Comparison of ENCODE assay signal across 27 mouse cellular contexts in genomic region chr11:84115646-84116045, GRCm38 (mm10). TPM values are rescaled to one million over a fixed set of nuclear protein-coding genes. Genes with fewer than 3 reads are reported as not detected.
DNase-seq lines count a peak whose midpoint lies in the region; ATAC-seq and TF ChIP-seq lines count a peak whose summit lies in the region.
"Had no signal": no experiment of that assay in that cellular context is flagged by ENCODE, and none has a peak within 500 bp of the region (broad histone marks: within the 10 kb centered on the region; RNA-seq: fewer than 3 reads in every experiment).

No protein-coding gene starts in this region.

- peaks cover 19% of the 10 kb centered on the region for H3K36me3 ChIP-seq in heart, embryonic 11.5 days (ENCODE audit: control insufficient read depth, insufficient read depth, low read length)
- peaks cover 12% of the 10 kb centered on the region for H3K36me3 ChIP-seq in midbrain, embryonic 11.5 days (ENCODE audit: control insufficient read depth, insufficient read depth, low read length)

- intact Hi-C loops in gastrocnemius, postnatal 14 days (cut with DNase I; ENCODE audit: low total_unique reads) = no loop called here

- H3K4me1 ChIP-seq in cerebellum, adult 2 months (ENCODE audit: control insufficient read depth, insufficient read depth, low read length) = no peaks in the 10 kb centered on the region
- H3K4me1 ChIP-seq in heart, embryonic 11.5 days (ENCODE audit: control insufficient read depth, insufficient read depth, low read length) = no peaks in the 10 kb centered on the region
- no peaks in the 10 kb centered on the region for H3K4me1 ChIP-seq in midbrain, embryonic 11.5 days (ENCODE audit: control insufficient read depth, insufficient read depth, low read length)
- H3K4me1 ChIP-seq: limb, embryonic 15.5 days; midbrain, embryonic 15.5 days had no signal

- no peak for TF ChIP-seq CTCF in cerebellum, adult 2 months (IDR thresholded peaks at IDR 0.05; ENCODE audit: borderline replicate concordance, insufficient read depth, low read depth, low read length)

- no peaks in the 10 kb centered on the region for H3K9me3 ChIP-seq in heart, embryonic 11.5 days (replicated peaks; ENCODE audit: control insufficient read depth, low read length)
- H3K9me3 ChIP-seq in midbrain, embryonic 11.5 days (ENCODE audit: control insufficient read depth, low read length) = no peaks in the 10 kb centered on the region
- H3K9me3 ChIP-seq: heart, embryonic 15.5 days; limb, embryonic 15.5 days; midbrain, embryonic 15.5 days had no signal

- no peak overlapping the region for H3K9ac ChIP-seq in heart, embryonic 11.5 days (ENCODE audit: low read depth, low read length)
- H3K9ac ChIP-seq in midbrain, embryonic 11.5 days (ENCODE audit: low read length) = no peak overlapping the region
- H3K9ac ChIP-seq: heart, embryonic 15.5 days; hindbrain, embryonic 14.5 days; limb, embryonic 15.5 days; liver, postnatal 0 days; midbrain, embryonic 15.5 days had no signal

- DNase-seq in cerebellum, adult 2 months = peak; percentile 20 to 27
- peak; percentile 38 for DNase-seq in heart, adult 8-10 months (ENCODE audit: low spot score)
- peak; percentile 27 for DNase-seq in gastrocnemius, postnatal 14 days
- peak; percentile 52 for DNase-seq in heart, postnatal 4 days
- DNase-seq in urinary bladder, postnatal 25 days (ENCODE audit: low spot score) = no peak
- no peak for DNase-seq in midbrain, embryonic 11.5 days (ENCODE audit: low spot score, missing footprints)
- DNase-seq: kidney, adult 8-10 months; kidney, postnatal 14 days; liver, postnatal 0 days; lung, postnatal 10 days; thymus, postnatal 4 days had no signal

- H3K4me2 ChIP-seq in heart, embryonic 11.5 days = no peak overlapping the region
- H3K4me2 ChIP-seq in midbrain, embryonic 11.5 days = no peak overlapping the region
- H3K4me2 ChIP-seq: heart, embryonic 15.5 days; hindbrain, embryonic 14.5 days; limb, embryonic 15.5 days; midbrain, embryonic 15.5 days had no signal

- ATAC-seq in cerebellum, adult (ENCODE audit: insufficient number of reproducible peaks, low FRiP score, low TSS enrichment) = no peak
- ATAC-seq in heart, embryonic 11.5 days (replicated peaks; ENCODE audit: insufficient number of reproducible peaks, low FRiP score, low TSS enrichment) = no peak
- ATAC-seq in midbrain, embryonic 11.5 days (ENCODE audit: low FRiP score) = no peak
- ATAC-seq: forebrain, embryonic 14.5 days; liver, postnatal 0 days; midbrain, embryonic 15.5 days had no signal

- H3K4me3 ChIP-seq in cerebellum, adult 2 months (replicated peaks; ENCODE audit: insufficient read depth, low read depth, low read length) = no peak overlapping the region
- no peak overlapping the region for H3K4me3 ChIP-seq in heart, embryonic 11.5 days (ENCODE audit: low read depth, low read length)
- no peak overlapping the region for H3K4me3 ChIP-seq in midbrain, embryonic 11.5 days (ENCODE audit: low read depth, low read length)
- H3K4me3 ChIP-seq: heart, embryonic 15.5 days; limb, embryonic 15.5 days; midbrain, embryonic 15.5 days; myocyte had no signal

- no peak overlapping the region for H3K27ac ChIP-seq in cerebellum, adult 2 months (ENCODE audit: insufficient read depth, low read length)
- no peak overlapping the region for H3K27ac ChIP-seq in heart, embryonic 11.5 days (ENCODE audit: low read depth, low read length)
- no peak overlapping the region for H3K27ac ChIP-seq in midbrain, embryonic 11.5 days (ENCODE audit: low read depth, low read length)
- H3K27ac ChIP-seq: heart, embryonic 15.5 days; hindbrain, embryonic 14.5 days; limb, embryonic 15.5 days; midbrain, embryonic 15.5 days had no signal

- TF ChIP-seq POLR2A in cerebellum, adult 2 months (IDR thresholded peaks at IDR 0.05; ENCODE audit: borderline replicate concordance, insufficient read depth, low read length) = no peak

- no peaks in the 10 kb centered on the region for H3K27me3 ChIP-seq in cerebellum, adult 2 months (ENCODE audit: control insufficient read depth, insufficient read depth, low read length)
- no peaks in the 10 kb centered on the region for H3K27me3 ChIP-seq in heart, embryonic 11.5 days (ENCODE audit: control insufficient read depth, insufficient read depth, low read length)
- H3K27me3 ChIP-seq in midbrain, embryonic 11.5 days (ENCODE audit: control insufficient read depth, insufficient read depth, low read length) = no peaks in the 10 kb centered on the region
- H3K27me3 ChIP-seq: heart, embryonic 15.5 days; limb, embryonic 15.5 days; midbrain, embryonic 15.5 days had no signal

- 26% methylated on average over 9 of the region's 9 CpGs for WGBS in cerebellum, adult 2 months
- 77% methylated on average over 9 of the region's 9 CpGs for WGBS in heart, embryonic 11.5 days (ENCODE audit: insufficient replicate concordance)
- WGBS in midbrain, embryonic 11.5 days = 90% methylated on average over 9 of the region's 9 CpGs

RNA-seq across cellular contexts. Expression of gene Tada2a, which starts 13.8 kb away (rescaled TPM):
- 39.2 and 46.6 TPM in 2 replicates for polyA plus RNA-seq in cerebellum, adult 2 months (2012; rRNA removed)
- 1 to 10 TPM; 8.0 to 8.2 (median 8.1) TPM for total RNA-seq in heart, adult 8-10 months (2022)
- 21.3 and 24.2 TPM in 2 replicates for polyA plus RNA-seq in heart, embryonic 11.5 days (2014; fragmentation: Nextera tagmentation; extraction: Ambion mirVana)
- 10 to 100 TPM in 1 of 2 experiments, 1 to 10 TPM in 1; 8.4 to 11.2 TPM for total RNA-seq in gastrocnemius, postnatal 14 days (2021)
- 10 to 100 TPM; 11.8 to 12.0 TPM for total RNA-seq in heart, postnatal 4 days (2021)
- polyA plus RNA-seq in midbrain, embryonic 11.5 days (2014; fragmentation: Nextera tagmentation; extraction: Ambion mirVana) = 33.7 and 33.9 TPM in 2 replicates

RNA-seq across cellular contexts. Expression of gene Acaca, which starts 13.8 kb away (rescaled TPM):
- 27.4 and 29.2 TPM in 2 replicates for polyA plus RNA-seq in cerebellum, adult 2 months (2012; rRNA removed)
- total RNA-seq in heart, adult 8-10 months (2022) = 10 to 100 TPM; 14.3 to 18.9 (median 16.8) TPM
- 11.9 and 12.1 TPM in 2 replicates for polyA plus RNA-seq in heart, embryonic 11.5 days (2014; fragmentation: Nextera tagmentation; extraction: Ambion mirVana)
- total RNA-seq in gastrocnemius, postnatal 14 days (2021) = 10 to 100 TPM in 1 of 2 experiments, 1 to 10 TPM in 1; 8.9 to 12.2 TPM
- 10 to 100 TPM; 25.0 to 28.4 TPM for total RNA-seq in heart, postnatal 4 days (2021)
- 29.9 and 32.6 TPM in 2 replicates for polyA plus RNA-seq in midbrain, embryonic 11.5 days (2014; fragmentation: Nextera tagmentation; extraction: Ambion mirVana)

RNA-seq across cellular contexts. Expression of gene Dusp14, which starts 46.6 kb away (rescaled TPM):
- polyA plus RNA-seq in cerebellum, adult 2 months (2012; rRNA removed) = 19.6 and 26.0 TPM in 2 replicates
- under 1 TPM in 3 of 4 experiments, not detected in 1; 0.50 to 0.80 (median 0.78) TPM for total RNA-seq in heart, adult 8-10 months (2022)
- 6.1 and 6.3 TPM in 2 replicates for polyA plus RNA-seq in heart, embryonic 11.5 days (2014; fragmentation: Nextera tagmentation; extraction: Ambion mirVana)
- 10 to 100 TPM in 1 of 2 experiments, 1 to 10 TPM in 1; 9.7 to 12.4 TPM for total RNA-seq in gastrocnemius, postnatal 14 days (2021)
- total RNA-seq in heart, postnatal 4 days (2021) = 1 to 10 TPM in 1 of 2 experiments, under 1 TPM in 1; 0.29 to 1.4 TPM
- polyA plus RNA-seq in midbrain, embryonic 11.5 days (2014; fragmentation: Nextera tagmentation; extraction: Ambion mirVana) = 7.2 and 8.8 TPM in 2 replicates
- total RNA-seq: common myeloid progenitor, adult 5-6 weeks; megakaryocyte, adult 5-6 weeks had no signal

RNA-seq across cellular contexts. Expression of gene Gm11437, which starts 51.6 kb away (rescaled TPM):
- polyA plus RNA-seq in cerebellum, adult 2 months (2012; rRNA removed) = not detected in 2 replicates
- not detected for total RNA-seq in heart, adult 8-10 months (2022)
- polyA plus RNA-seq in heart, embryonic 11.5 days (2014; fragmentation: Nextera tagmentation; extraction: Ambion mirVana) = not detected in 2 replicates
- total RNA-seq in gastrocnemius, postnatal 14 days (2021) = not detected
- total RNA-seq in heart, postnatal 4 days (2021) = not detected
- polyA plus RNA-seq in midbrain, embryonic 11.5 days (2014; fragmentation: Nextera tagmentation; extraction: Ambion mirVana) = not detected in 2 replicates
- total RNA-seq: adrenal gland, adult 18-20 months; common myeloid progenitor, adult 5-6 weeks; left cerebral cortex, adult 18-20 months; left cerebral cortex, postnatal 36 days; megakaryocyte, adult 5-6 weeks had no signal
- polyA plus RNA-seq: C2C12; embryonic facial prominence, embryonic 11.5 days; forebrain, embryonic 14.5 days; heart, embryonic 15.5 days; hindbrain, embryonic 14.5 days; limb, embryonic 15.5 days; myocyte; testis, adult 2 months had no signal

Comparison
In these comparisons a context has a peak if more than half of its experiments do, and no peak if none do; other contexts are left out.
1. DNase-seq: peak in cerebellum, adult 2 months (2 of 2), heart, adult 8-10 months (single experiment), gastrocnemius, postnatal 14 days (single experiment) and heart, postnatal 4 days (single experiment); none in urinary bladder, postnatal 25 days (single experiment) and midbrain, embryonic 11.5 days (single experiment).
2. RNA of gene Dusp14, which starts 46.6 kb away (total RNA-seq): 9.7 to 12.4 TPM in gastrocnemius, postnatal 14 days; 0.29 to 1.4 TPM in heart, postnatal 4 days and 0.50 to 0.80 TPM in heart, adult 8-10 months; every median in the first group is over 4 times any median in the second.